Mouse (Mus musculus): ENCODE measurements around the gene Gmcl1. TPM values are rescaled to one million over a fixed set of nuclear protein-coding genes. Genes with fewer than 3 reads are reported as not detected.

The Gmcl1 gene
- polyA plus RNA-seq, 1 experiment = 20.5 TPM

DNA sequence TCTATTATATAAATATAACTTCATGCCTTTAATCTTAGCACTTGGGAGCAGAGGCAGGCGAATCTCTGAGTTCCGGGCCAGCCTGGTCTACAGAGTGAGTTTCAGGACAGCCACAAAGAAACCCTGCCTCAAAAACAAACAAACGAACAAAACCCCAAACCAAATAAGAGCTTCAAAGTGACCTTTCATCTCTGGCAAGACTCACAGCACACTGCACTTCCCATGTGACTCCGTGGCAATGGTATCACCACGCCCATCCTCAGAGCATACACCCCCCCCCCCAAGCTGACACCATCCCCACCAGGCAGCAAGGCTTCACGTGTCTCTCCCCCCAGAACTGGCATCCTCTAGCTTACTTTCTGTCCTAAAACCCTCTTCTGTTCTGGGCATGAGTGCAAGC lies 35.3 kb downstream of the Gmcl1 start:
- H3K27ac ChIP-seq (ENCODE audit: insufficient read depth, low read depth, low read length) = no peak overlapping the region; the same call in 1 of the 2 replicates
- H3K27me3 ChIP-seq (ENCODE audit: control insufficient read depth, insufficient read depth, low read length) = no peaks in the 10 kb centered on the region
- H3K36me3 ChIP-seq (ENCODE audit: control insufficient read depth, insufficient read depth, low read length) = peaks cover 43% of the 10 kb centered on the region
- 33% methylated on average over 6 of the region's 6 CpGs for WGBS
- H3K4me3 ChIP-seq (ENCODE audit: low read depth, low read length) = no peak overlapping the region
- TF ChIP-seq CTCF (IDR thresholded peaks at IDR 0.05; ENCODE audit: extremely low read depth, insufficient read length, insufficient replicate concordance, low read depth, low read length) (no peak), POLR2A (IDR thresholded peaks at IDR 0.05; ENCODE audit: low read depth, low read length) (no peak)
- H3K4me1 ChIP-seq (ENCODE audit: control insufficient read depth, insufficient read depth, insufficient read length, low read length) = peaks cover 7% of the 10 kb centered on the region

DNA sequence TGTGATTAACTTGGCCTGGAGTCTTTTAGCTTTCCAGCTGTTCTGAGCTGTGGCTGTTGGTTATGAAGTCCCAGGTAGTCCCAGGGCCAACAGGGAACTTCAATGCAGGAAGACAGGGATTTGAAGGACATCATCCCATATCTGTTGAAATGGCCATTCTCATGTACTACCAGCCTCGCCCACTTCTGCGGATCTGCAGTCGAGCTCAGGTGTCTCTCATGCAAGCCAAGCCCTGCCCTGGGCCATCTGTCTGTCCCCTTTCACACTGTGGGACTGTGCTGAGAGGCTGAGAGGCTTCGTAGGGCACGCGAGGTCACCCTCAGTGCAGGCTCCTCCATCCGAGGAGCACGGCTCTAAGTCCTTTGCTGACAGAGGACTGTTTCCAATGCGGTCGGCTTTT lies 37.0 kb downstream of the Gmcl1 start:
- WGBS = 86% methylated on average over 10 of the region's 10 CpGs
- Histone ChIP-seq H3K4me1 (ENCODE audit: control insufficient read depth, insufficient read depth, insufficient read length, low read length) (peaks cover 5% of the 10 kb centered on the region), H3K27me3 (ENCODE audit: control insufficient read depth, insufficient read depth, low read length) (no peaks in the 10 kb centered on the region), H3K4me3 (ENCODE audit: low read depth, low read length) (no peak overlapping the region), H3K27ac (ENCODE audit: insufficient read depth, low read depth, low read length) (no peak overlapping the region), H3K36me3 (ENCODE audit: control insufficient read depth, insufficient read depth, low read length) (peaks cover 45% of the 10 kb centered on the region)
- TF ChIP-seq CTCF (IDR thresholded peaks at IDR 0.05; ENCODE audit: extremely low read depth, insufficient read length, insufficient replicate concordance, low read depth, low read length) = no peak
- no peak for TF ChIP-seq POLR2A (IDR thresholded peaks at IDR 0.05; ENCODE audit: low read depth, low read length)

DNA sequence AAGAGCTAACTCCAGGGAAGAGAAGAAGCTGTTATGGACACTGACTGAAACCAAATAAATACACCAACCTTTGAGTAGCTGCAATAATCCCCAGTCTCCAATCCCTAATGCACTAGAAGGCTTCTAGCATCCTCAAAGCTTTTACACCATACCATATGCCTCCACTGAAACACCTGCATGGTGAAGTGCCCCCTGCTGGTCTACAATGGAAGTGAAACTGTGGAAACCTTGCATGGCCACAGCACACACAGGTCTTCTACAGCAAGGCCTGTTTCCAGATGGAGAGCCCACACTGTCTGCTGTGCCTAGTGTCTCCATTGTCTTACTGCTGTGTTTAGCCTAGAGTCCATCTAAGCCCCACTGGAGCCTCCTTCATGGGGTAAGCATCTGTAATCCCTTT lies 38.7 kb downstream of the Gmcl1 start:
- no peak for TF ChIP-seq POLR2A (IDR thresholded peaks at IDR 0.05; ENCODE audit: low read depth, low read length)
- TF ChIP-seq CTCF (IDR thresholded peaks at IDR 0.05; ENCODE audit: extremely low read depth, insufficient read length, insufficient replicate concordance, low read depth, low read length) = peak; percentile 63; the same call in 1 of the 2 replicates
- Histone ChIP-seq H3K27me3 (ENCODE audit: control insufficient read depth, insufficient read depth, low read length) (no peaks in the 10 kb centered on the region), H3K4me1 (ENCODE audit: control insufficient read depth, insufficient read depth, insufficient read length, low read length) (peaks cover 5% of the 10 kb centered on the region), H3K36me3 (ENCODE audit: control insufficient read depth, insufficient read depth, low read length) (peaks cover 41% of the 10 kb centered on the region), H3K4me3 (ENCODE audit: low read depth, low read length) (no peak overlapping the region), H3K27ac (ENCODE audit: insufficient read depth, low read depth, low read length) (no peak overlapping the region)

DNA sequence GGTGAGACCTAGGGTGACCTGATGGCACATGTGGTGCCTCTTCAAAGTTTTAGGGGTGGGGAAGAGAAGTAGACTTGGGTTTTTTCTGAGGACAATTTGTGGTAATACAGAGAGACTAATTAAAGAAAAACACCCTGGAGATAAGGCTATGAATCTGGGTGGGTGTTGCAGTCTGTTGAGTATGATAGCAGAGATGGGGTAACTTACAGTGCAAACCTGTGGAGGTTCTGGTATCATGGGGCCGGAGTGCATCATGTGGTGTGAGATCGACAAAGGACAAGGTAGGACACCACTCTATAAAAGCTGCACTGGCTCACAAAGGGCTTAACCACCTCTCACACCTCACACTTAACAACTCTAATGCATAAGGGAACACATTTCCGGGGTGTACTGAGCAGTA lies 43.5 kb downstream of the Gmcl1 start:
- H3K27ac ChIP-seq (ENCODE audit: insufficient read depth, low read depth, low read length) = no peak overlapping the region
- H3K36me3 ChIP-seq (ENCODE audit: control insufficient read depth, insufficient read depth, low read length) = peaks cover 27% of the 10 kb centered on the region
- WGBS = 97% methylated on average over 3 of the region's 3 CpGs
- no peaks in the 10 kb centered on the region for H3K4me1 ChIP-seq (ENCODE audit: control insufficient read depth, insufficient read depth, insufficient read length, low read length)
- no peak overlapping the region for H3K4me3 ChIP-seq (ENCODE audit: low read depth, low read length)
- no peaks in the 10 kb centered on the region for H3K27me3 ChIP-seq (ENCODE audit: control insufficient read depth, insufficient read depth, low read length)
- TF ChIP-seq POLR2A (IDR thresholded peaks at IDR 0.05; ENCODE audit: low read depth, low read length) = no peak
- TF ChIP-seq CTCF (IDR thresholded peaks at IDR 0.05; ENCODE audit: extremely low read depth, insufficient read length, insufficient replicate concordance, low read depth, low read length) = no peak

DNA sequence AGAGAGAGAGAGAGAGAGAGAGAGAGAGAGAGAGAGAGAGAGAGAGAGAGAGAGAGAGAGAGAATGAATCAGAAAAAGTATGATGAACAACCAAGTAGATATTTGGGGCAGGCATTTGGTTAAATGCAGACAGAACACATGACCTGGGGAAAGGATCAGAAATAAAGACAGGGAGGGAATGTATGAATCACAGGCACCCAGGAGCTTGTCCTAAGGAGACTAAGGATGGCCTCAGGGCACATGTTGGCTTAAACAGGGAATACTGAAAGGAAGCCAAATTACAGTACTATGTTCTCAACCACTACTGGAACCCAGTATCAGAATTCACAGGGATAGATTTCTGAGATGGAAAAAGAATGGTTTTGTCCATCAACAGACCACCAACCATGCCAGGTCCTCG lies 46.2 kb downstream of the Gmcl1 start:
- H3K4me3 ChIP-seq (ENCODE audit: low read depth, low read length) = no peak overlapping the region
- WGBS = 73% methylated on average over 1 of the region's 1 CpGs
- no peaks in the 10 kb centered on the region for H3K4me1 ChIP-seq (ENCODE audit: control insufficient read depth, insufficient read depth, insufficient read length, low read length)
- no peak for TF ChIP-seq CTCF (IDR thresholded peaks at IDR 0.05; ENCODE audit: extremely low read depth, insufficient read length, insufficient replicate concordance, low read depth, low read length)
- TF ChIP-seq POLR2A (IDR thresholded peaks at IDR 0.05; ENCODE audit: low read depth, low read length) = no peak
- H3K27ac ChIP-seq (ENCODE audit: insufficient read depth, low read depth, low read length) = no peak overlapping the region
- H3K27me3 ChIP-seq (ENCODE audit: control insufficient read depth, insufficient read depth, low read length) = no peaks in the 10 kb centered on the region
- H3K36me3 ChIP-seq (ENCODE audit: control insufficient read depth, insufficient read depth, low read length) = peaks cover 17% of the 10 kb centered on the region

DNA sequence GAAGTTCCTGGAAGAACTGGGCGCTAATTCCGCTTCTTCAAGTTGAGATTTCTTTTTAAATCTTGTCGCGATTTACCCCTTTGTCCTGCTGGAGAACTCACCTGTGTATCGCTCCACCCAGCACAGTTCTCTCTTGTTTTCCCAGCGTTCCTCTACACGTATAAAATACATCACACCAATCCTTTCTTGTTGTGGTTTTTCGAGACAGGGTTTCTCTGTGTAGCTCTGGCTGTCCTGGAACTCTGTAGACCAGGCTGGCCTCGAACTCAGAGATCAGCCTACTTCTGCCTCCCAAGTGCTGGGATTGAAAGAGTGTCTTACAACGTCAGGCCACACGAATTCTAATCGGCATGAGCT lies 48.5 kb downstream of the Gmcl1 start:
- peaks cover 18% of the 10 kb centered on the region for H3K36me3 ChIP-seq (ENCODE audit: control insufficient read depth, insufficient read depth, low read length)
- H3K4me1 ChIP-seq (ENCODE audit: control insufficient read depth, insufficient read depth, insufficient read length, low read length) = no peaks in the 10 kb centered on the region
- no peak for TF ChIP-seq CTCF (IDR thresholded peaks at IDR 0.05; ENCODE audit: extremely low read depth, insufficient read length, insufficient replicate concordance, low read depth, low read length)
- TF ChIP-seq POLR2A (IDR thresholded peaks at IDR 0.05; ENCODE audit: low read depth, low read length) = no peak
- H3K4me3 ChIP-seq (ENCODE audit: low read depth, low read length) = peak overlapping the region; percentile 89
- WGBS = 34% methylated on average over 12 of the region's 12 CpGs
- peak overlapping the region; percentile 46; the same call in 1 of the 2 replicates for H3K27ac ChIP-seq (ENCODE audit: insufficient read depth, low read depth, low read length)
- no peaks in the 10 kb centered on the region for H3K27me3 ChIP-seq (ENCODE audit: control insufficient read depth, insufficient read depth, low read length)

DNA sequence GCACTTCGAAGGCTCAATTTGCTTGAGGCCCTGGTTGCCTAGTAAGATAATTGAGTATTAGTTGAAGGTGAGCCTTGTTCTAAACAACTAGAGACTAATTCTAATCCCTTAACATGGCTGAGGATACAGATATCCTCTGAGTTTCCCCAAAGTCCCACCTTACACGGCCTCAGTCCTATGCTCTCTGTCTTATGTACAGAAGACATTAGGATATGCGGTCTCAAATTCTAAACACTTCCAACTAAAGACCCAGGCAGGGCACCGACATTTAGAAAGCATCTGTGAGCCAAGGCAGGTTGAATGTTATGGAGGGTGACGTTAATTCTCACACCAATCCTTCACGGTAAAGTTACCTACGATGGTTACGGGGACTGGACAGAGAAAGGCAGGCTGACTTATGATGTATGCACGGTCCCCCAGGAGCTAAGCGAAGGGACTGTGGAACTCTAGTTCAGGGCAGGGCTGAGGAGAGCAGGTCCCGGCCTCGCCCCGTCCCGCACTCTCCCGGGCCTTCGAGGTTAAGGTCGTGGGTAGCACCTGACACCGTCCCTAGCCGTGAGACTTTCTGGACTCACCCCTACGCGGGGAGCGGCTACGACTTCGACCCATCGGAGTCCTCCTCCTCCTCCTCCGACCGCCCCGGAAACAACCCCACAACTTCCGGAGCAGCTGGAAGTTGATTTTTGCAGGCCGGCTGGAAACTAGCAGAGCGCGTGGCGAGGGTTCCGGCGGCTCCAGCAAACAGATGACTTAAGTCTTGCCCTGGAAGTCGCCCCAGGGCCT lies 49.1 kb downstream of the Gmcl1 start, which contains the start of gene Snrnp27:
TSS of gene Snrnp27 (minus strand) at position 651 of the 783 bp plus-strand sequence.
- H3K4me1 ChIP-seq (ENCODE audit: control insufficient read depth, insufficient read depth, insufficient read length, low read length) = no peaks in the 10 kb centered on the region
- peaks cover 22% of the 10 kb centered on the region for H3K36me3 ChIP-seq (ENCODE audit: control insufficient read depth, insufficient read depth, low read length)
- peak within 1 kb of the TSS; percentile 89 for H3K4me3 ChIP-seq (ENCODE audit: low read depth, low read length)
- 2% methylated on average over 36 of the region's 36 CpGs for WGBS
- H3K27me3 ChIP-seq (ENCODE audit: control insufficient read depth, insufficient read depth, low read length) = no peaks in the 10 kb centered on the region
- peak within 1 kb of the TSS; percentile 95 for H3K27ac ChIP-seq (ENCODE audit: insufficient read depth, low read depth, low read length)
- peak; percentile 93 for TF ChIP-seq POLR2A (IDR thresholded peaks at IDR 0.05; ENCODE audit: low read depth, low read length)
- TF ChIP-seq CTCF (IDR thresholded peaks at IDR 0.05; ENCODE audit: extremely low read depth, insufficient read length, insufficient replicate concordance, low read depth, low read length) = no peak

Measured in small intestine, adult 2 months (tissue).